Mouse (Mus musculus) CH12.LX (cell line): Measurements from ENCODE around the gene Irgc1. TPM values are rescaled to one million over a fixed set of nuclear protein-coding genes. Genes with fewer than 3 reads are reported as not detected.
A peak's percentile ranks its signal among the peaks of the same experiment; 100 is the strongest.

Source experiments
- DNase-seq: peaks from one replicate; pipeline ENCODE4 v3.0.0-alpha.2; 2013; ENCODE audit errors: extremely low read depth
- H3K27ac ChIP-seq: 2 replicates; pipeline ENCODE4 v1.5.1; 2012; ENCODE audit warnings: low read depth, mild to moderate bottlenecking, control low read depth, moderate library complexity; ENCODE audit not compliant: insufficient read depth
- H3K27me3 ChIP-seq: replicated peaks from 2 replicates; pipeline ENCODE3; 2012; ENCODE audit warnings: inconsistent platforms
- H3K36me3 ChIP-seq, 2 experiments: replicated peaks in 1 of 2; 2 replicates each; pipeline versions ENCODE3 to v1.6.1; 2012; ENCODE audit warnings: inconsistent platforms in 1 of 2, low read length in 1 of 2, mild to moderate bottlenecking in 1 of 2, mixed read lengths in 1 of 2, moderate library complexity in 1 of 2; ENCODE audit not compliant: control insufficient read depth in 1 of 2, insufficient read depth in 1 of 2
- H3K4me1 ChIP-seq, 2 experiments: 2 replicates each; pipeline ENCODE4 v1.6.1; 2012; ENCODE audit warnings: inconsistent platforms in 1 of 2, moderate library complexity in 1 of 2; ENCODE audit not compliant: insufficient read depth in 2 of 2, control insufficient read depth in 1 of 2
- H3K4me2 ChIP-seq: 2 replicates; pipeline ENCODE4 v1.6.1; 2012; ENCODE audit warnings: low read depth, mild to moderate bottlenecking, control low read depth; ENCODE audit not compliant: poor library complexity, insufficient read depth, severe bottlenecking
- H3K4me3 ChIP-seq, 3 experiments: fragments of 150-350 bp in 1 of 3; sonication (generic) in 1 of 3; replicated peaks in 1 of 3; 2 replicates each; pipeline versions ENCODE3 to v1.5.1; 2011 to 2012; ENCODE audit warnings: low read depth in 2 of 3, low read length in 2 of 3, mild to moderate bottlenecking in 2 of 3, moderate library complexity in 2 of 3, control low read depth in 1 of 3, improper control_type of control experiment in 1 of 3, inconsistent platforms in 1 of 3, mixed read lengths in 1 of 3; ENCODE audit not compliant: poor library complexity in 1 of 3
- H3K79me2 ChIP-seq: replicated peaks from 2 replicates; pipeline ENCODE4 v1.6.1; 2012; ENCODE audit warnings: mild to moderate bottlenecking, moderate library complexity; ENCODE audit not compliant: control insufficient read depth, poor library complexity, insufficient read depth, severe bottlenecking; ENCODE audit errors: extremely low read depth
- H3K9ac ChIP-seq: 2 replicates; pipeline ENCODE4 v1.6.1; 2012; ENCODE audit warnings: low read depth, mild to moderate bottlenecking, control low read depth, moderate library complexity; ENCODE audit not compliant: insufficient read depth
- H3K9me3 ChIP-seq: replicated peaks from 2 replicates; pipeline ENCODE3; 2012; ENCODE audit warnings: low read length, inconsistent platforms, mixed read lengths
- BHLHE40 ChIP-seq: IDR thresholded peaks from 2 replicates; pipeline ENCODE4 v1.6.1; 2011; ENCODE audit warnings: mild to moderate bottlenecking, low read depth, low read length, improper control_type of control experiment
- CHD1 ChIP-seq: IDR thresholded peaks from 2 replicates; pipeline ENCODE4 v1.6.1; 2012; ENCODE audit warnings: low read depth, low read length, improper control_type of control experiment, inconsistent platforms
- CHD2 ChIP-seq: IDR thresholded peaks from 2 replicates; pipeline ENCODE4 v1.6.1; 2011; ENCODE audit warnings: low read length, improper control_type of control experiment
- CTCF ChIP-seq, 2 experiments: IDR thresholded peaks in 1 of 2; conservative IDR thresholded peaks in 1 of 2; 2 replicates each; pipeline ENCODE4 v1.5.1; 2011 to 2012; ENCODE audit warnings: low read depth in 2 of 2, low read length in 2 of 2, improper control_type of control experiment in 1 of 2, inconsistent platforms in 1 of 2, mild to moderate bottlenecking in 1 of 2, moderate library complexity in 1 of 2
- E2F4 ChIP-seq: IDR thresholded peaks from 2 replicates; pipeline ENCODE4 v1.6.1; 2011; ENCODE audit warnings: low read depth, low read length, improper control_type of control experiment; ENCODE audit not compliant: insufficient replicate concordance
- ELF1 ChIP-seq: IDR thresholded peaks from 2 replicates; pipeline ENCODE4 v1.6.1; 2014; ENCODE audit warnings: low read depth, mild to moderate bottlenecking, inconsistent platforms, low read length, improper control_type of control experiment
- EP300 ChIP-seq: IDR thresholded peaks from 2 replicates; pipeline ENCODE4 v1.6.1; 2011; ENCODE audit warnings: low read length, improper control_type of control experiment
- ETS1 ChIP-seq: conservative IDR thresholded peaks from 2 replicates; pipeline ENCODE4 v1.6.1; 2012; ENCODE audit warnings: low read depth, mild to moderate bottlenecking, inconsistent platforms, low read length, improper control_type of control experiment, moderate library complexity
- GABPA ChIP-seq: IDR thresholded peaks from 2 replicates; pipeline ENCODE4 v1.6.1; 2012; ENCODE audit warnings: low read depth, low read length, improper control_type of control experiment, inconsistent platforms; ENCODE audit not compliant: insufficient replicate concordance
- HCFC1 ChIP-seq: IDR thresholded peaks from 2 replicates; pipeline ENCODE4 v1.6.1; 2012; ENCODE audit warnings: low read depth, mild to moderate bottlenecking, inconsistent platforms, low read length, improper control_type of control experiment
- IRF4 ChIP-seq: IDR thresholded peaks from 2 replicates; pipeline ENCODE4 v1.6.1; 2014; ENCODE audit warnings: low read depth, mild to moderate bottlenecking, inconsistent platforms, low read length, improper control_type of control experiment
- JUN ChIP-seq: IDR thresholded peaks from 2 replicates; pipeline ENCODE4 v1.6.1; 2011; ENCODE audit warnings: low read depth, mild to moderate bottlenecking, low read length, improper control_type of control experiment, moderate library complexity; ENCODE audit not compliant: insufficient read depth
- JUND ChIP-seq: conservative IDR thresholded peaks from 2 replicates; pipeline ENCODE4 v1.6.1; 2011; ENCODE audit warnings: low read depth, low read length, improper control_type of control experiment
- KAT2A ChIP-seq: IDR thresholded peaks from 2 replicates; pipeline ENCODE4 v1.6.1; 2012; ENCODE audit warnings: low read length, improper control_type of control experiment, inconsistent platforms; ENCODE audit not compliant: insufficient replicate concordance
- MAFK ChIP-seq: IDR thresholded peaks from 2 replicates; pipeline ENCODE4 v1.6.1; 2011; ENCODE audit warnings: low read length, improper control_type of control experiment; ENCODE audit not compliant: insufficient replicate concordance
- MAX ChIP-seq: IDR thresholded peaks from 2 replicates; pipeline ENCODE4 v1.6.1; 2011; ENCODE audit warnings: low read length, improper control_type of control experiment
- MAZ ChIP-seq: IDR thresholded peaks from 2 replicates; pipeline ENCODE4 v1.6.1; 2012; ENCODE audit warnings: low read depth, mild to moderate bottlenecking, inconsistent platforms, low read length, improper control_type of control experiment, moderate library complexity
- MEF2A ChIP-seq: IDR thresholded peaks from 2 replicates; pipeline ENCODE4 v1.6.1; 2014; ENCODE audit warnings: low read depth, mild to moderate bottlenecking, inconsistent platforms, low read length, improper control_type of control experiment, borderline replicate concordance
- MXI1 ChIP-seq: IDR thresholded peaks from 2 replicates; pipeline ENCODE4 v1.6.1; 2011; ENCODE audit warnings: mild to moderate bottlenecking, low read depth, low read length, improper control_type of control experiment
- MYC ChIP-seq: IDR thresholded peaks from 2 replicates; pipeline ENCODE4 v1.6.1; 2011; ENCODE audit warnings: low read depth, mild to moderate bottlenecking, improper control_type of control experiment, low read length
- NELFE ChIP-seq: IDR thresholded peaks from 2 replicates; pipeline ENCODE4 v1.6.1; 2011; ENCODE audit warnings: low read depth, low read length, improper control_type of control experiment
- NRF1 ChIP-seq: IDR thresholded peaks from 2 replicates; pipeline ENCODE4 v1.6.1; 2014; ENCODE audit warnings: low read depth, mild to moderate bottlenecking, inconsistent platforms, low read length, improper control_type of control experiment, moderate library complexity
- PAX5 ChIP-seq: IDR thresholded peaks from 2 replicates; pipeline ENCODE4 v1.6.1; 2012; ENCODE audit warnings: low read length, inconsistent platforms, mixed read lengths
- POLR2A ChIP-seq: IDR thresholded peaks from 2 replicates; pipeline ENCODE4 v1.6.1; 2011; ENCODE audit warnings: low read depth, mild to moderate bottlenecking, improper control_type of control experiment, low read length
- POLR2AphosphoS2 ChIP-seq: IDR thresholded peaks from 2 replicates; pipeline ENCODE4 v1.6.1; 2011; ENCODE audit warnings: low read depth, low read length, improper control_type of control experiment
- RAD21 ChIP-seq: IDR thresholded peaks from 2 replicates; pipeline ENCODE4 v1.6.1; 2011; ENCODE audit warnings: low read depth, mild to moderate bottlenecking, low read length, improper control_type of control experiment, moderate library complexity
- RCOR1 ChIP-seq: conservative IDR thresholded peaks from 2 replicates; pipeline ENCODE4 v1.6.1; 2012; ENCODE audit warnings: low read depth, mild to moderate bottlenecking, inconsistent platforms, low read length, improper control_type of control experiment
- SIN3A ChIP-seq: IDR thresholded peaks from 2 replicates; pipeline ENCODE4 v1.6.1; 2012; ENCODE audit warnings: low read length, improper control_type of control experiment, inconsistent platforms
- SMC3 ChIP-seq: IDR thresholded peaks from 2 replicates; pipeline ENCODE4 v1.6.1; 2011; ENCODE audit warnings: low read depth, low read length, improper control_type of control experiment
- TBP ChIP-seq: conservative IDR thresholded peaks from 2 replicates; pipeline ENCODE4 v1.6.1; 2011; ENCODE audit warnings: low read depth, low read length, improper control_type of control experiment
- TCF12 ChIP-seq: IDR thresholded peaks from 2 replicates; pipeline ENCODE4 v1.6.1; 2014; ENCODE audit warnings: low read depth, mild to moderate bottlenecking, inconsistent platforms, low read length, improper control_type of control experiment
- UBTF ChIP-seq: IDR thresholded peaks from 2 replicates; pipeline ENCODE4 v1.6.1; 2012; ENCODE audit warnings: low read depth, mild to moderate bottlenecking, inconsistent platforms, low read length, improper control_type of control experiment, moderate library complexity
- USF1 ChIP-seq: IDR thresholded peaks from 2 replicates; pipeline ENCODE4 v1.6.1; 2014; ENCODE audit warnings: low read depth, mild to moderate bottlenecking, inconsistent platforms, low read length, improper control_type of control experiment
- USF2 ChIP-seq: conservative IDR thresholded peaks from 2 replicates; pipeline ENCODE4 v1.6.1; 2011; ENCODE audit warnings: low read depth, low read length, improper control_type of control experiment
- ZC3H11A ChIP-seq: IDR thresholded peaks from 2 replicates; pipeline ENCODE4 v1.6.1; 2012; ENCODE audit warnings: low read depth, mild to moderate bottlenecking, inconsistent platforms, low read length, improper control_type of control experiment
- ZKSCAN1 ChIP-seq: IDR thresholded peaks from 2 replicates; pipeline ENCODE4 v1.6.1; 2012; ENCODE audit warnings: low read depth, inconsistent platforms, low read length, improper control_type of control experiment, borderline replicate concordance
- ZMIZ1 ChIP-seq: IDR thresholded peaks from 2 replicates; pipeline ENCODE4 v1.6.1; 2012; ENCODE audit warnings: low read depth, mild to moderate bottlenecking, inconsistent platforms, low read length, improper control_type of control experiment
- ZNF384 ChIP-seq: IDR thresholded peaks from 2 replicates; pipeline ENCODE4 v1.6.1; 2012; ENCODE audit warnings: low read depth, low read length, improper control_type of control experiment, inconsistent platforms
- dilution Hi-C: fragments of 300-500 bp; cut with MboI; formaldehyde crosslinking; loops from 2 replicates; pipeline ENCODE4 v1.14.3; 2020; ENCODE audit warnings: low sequenced_read_pairs; ENCODE audit not compliant: extremely low pct_unique_long_range_greater_than_20kb, extremely low pct_ligation_motif_present
- in situ Hi-C: fragments of 300-500 bp; cut with MboI; formaldehyde crosslinking; loops from 3 replicates; pipeline ENCODE4 v1.14.3; 2019; ENCODE audit warnings: low sequenced_read_pairs, low pct_ligation_motif_present, low pct_unique_long_range_greater_than_20kb, mixed read lengths
- polyA plus RNA-seq: library from polyadenylated mRNA; unstranded; fragments of >175 nt; gene quantifications from 2 replicates; pipeline ENCODE4 v1.2.1, GENCODE M21; 2012; ENCODE audit warnings: low read depth; ENCODE audit not compliant: insufficient read length
- total RNA-seq, 2 experiments: library from RNA; depleted of rRNA; stranded (reverse); fragments of 300-350 nt in 1 of 2; fragments of >200 nt in 1 of 2; gene quantifications; 2 replicates each; pipeline ENCODE4 v1.2.3; 2012 to 2014

Gene Irgc1
- total and polyA plus RNA-seq, 3 experiments, result not detected

- dilution Hi-C loops, result no loop called here
- Histone ChIP-seq H3K9ac (no peak overlapping the region), H3K4me1 (peaks cover 20 to 58% of the 10 kb centered on the region in 2 experiments), H3K27ac (no peak overlapping the region), H3K36me3 (no peaks in the 10 kb centered on the region), H3K27me3 (peaks cover 44% of the 10 kb centered on the region), H3K79me2 (no peaks in the 10 kb centered on the region), H3K9me3 (peaks cover 13% of the 10 kb centered on the region), H3K4me3 (no peak overlapping the region), H3K4me2 (no peak overlapping the region)
- in situ Hi-C loops, result no loop called here
- TF ChIP-seq ETS1 (peak; percentile 90), NELFE (no peak; the same call in 1 of the 2 replicates), MEF2A (peak; percentile 68), NRF1 (no peak), E2F4 (no peak), JUN (no peak), GABPA (no peak), UBTF (no peak), PAX5 (no peak), CHD2 (no peak), POLR2A (no peak), CHD1 (no peak), SMC3 (no peak), RCOR1 (peak; percentile 84), ZC3H11A (no peak), ZMIZ1 (no peak), USF1 (peak; percentile 59), CTCF (conservative IDR thresholded peaks at IDR 0.05 in 1 of 2, IDR thresholded peaks at IDR 0.05 in 1 of 2; ENCODE audit: low read depth in 2 of 2, low read length in 2 of 2) (no peak), MXI1 (no peak), TBP (no peak), TCF12 (peak; percentile 98), POLR2AphosphoS2 (no peak), ZKSCAN1 (no peak), MAZ (no peak), HCFC1 (no peak), USF2 (peak; percentile 62), BHLHE40 (peak; percentile 94), MAX (peak; percentile 64), RAD21 (no peak), JUND (no peak; the same call in 1 of the 2 replicates), SIN3A (peak; percentile 46; the same call in 1 of the 2 replicates), MAFK (peak; percentile 83), IRF4 (peak; percentile 79), ZNF384 (no peak), EP300 (peak; percentile 89), KAT2A (no peak), ELF1 (no peak), MYC (peak; percentile 63; the same call in 1 of the 2 replicates)
- DNase-seq, result peak; percentile 86
Measured at GRCm38 (mm10) chr7:24450585-24451017, 1.5 kb downstream of the Irgc1 start.
